Mouse (Mus musculus): ENCODE data around the gene Ggta1. TPM values are rescaled to one million over a fixed set of nuclear protein-coding genes. Genes with fewer than 3 reads are reported as not detected.

Gene Ggta1
- total and polyA plus RNA-seq, 3 experiments: 40.5 to 55.8 (median 46.9) TPM

DNA sequence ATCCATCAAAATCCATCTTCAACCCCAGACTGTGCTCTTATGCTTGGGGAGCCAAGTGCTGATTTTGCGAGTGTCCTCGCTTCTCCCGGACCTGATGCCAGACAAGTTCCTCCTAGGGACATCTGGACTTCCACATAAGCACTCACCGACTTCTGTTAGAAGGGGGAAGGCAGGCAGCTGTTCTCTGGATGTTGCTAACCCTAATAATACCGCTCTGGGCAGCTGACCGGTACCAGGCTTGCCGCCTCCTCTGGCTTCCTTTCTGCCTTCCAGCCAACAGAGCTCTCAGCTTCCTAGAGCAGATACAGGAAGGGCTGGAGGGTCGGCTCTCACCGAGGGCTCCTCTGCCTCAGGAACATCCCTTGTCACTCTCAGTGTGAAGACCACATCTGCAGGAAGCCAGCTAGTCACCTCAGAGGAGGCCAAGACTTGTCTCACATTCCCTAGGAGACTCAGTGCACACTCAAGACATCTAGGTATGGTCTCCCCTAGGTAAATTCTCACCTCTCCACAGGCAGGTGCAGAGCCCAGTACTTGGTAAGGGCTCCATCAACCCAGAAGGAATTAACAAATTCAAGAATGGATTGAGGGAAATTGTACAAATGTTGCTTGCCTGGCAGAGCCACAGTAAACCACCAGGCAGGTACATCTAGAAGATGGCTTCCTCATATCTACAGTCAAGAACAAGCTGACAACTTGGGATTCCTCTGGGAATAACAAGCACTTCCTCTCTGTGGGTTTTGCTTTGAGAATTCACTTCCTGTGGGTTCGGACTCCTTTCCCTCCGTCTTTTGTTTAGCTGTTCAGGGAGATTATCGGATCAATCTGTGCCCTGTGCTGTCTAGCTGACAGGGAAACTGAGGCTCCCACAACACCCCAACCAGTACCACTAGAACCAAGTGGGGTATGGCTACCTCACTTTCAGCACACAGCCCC is 13.1 kb downstream of the Ggta1 start (continued):
- peak; percentile 52 for TF ChIP-seq ETS1 (conservative IDR thresholded peaks at IDR 0.05; ENCODE audit: low read depth, low read length)
- no peak for TF ChIP-seq TBP (conservative IDR thresholded peaks at IDR 0.05; ENCODE audit: low read depth, low read length)
- peak; percentile 73; the same call in 1 of the 2 replicates for TF ChIP-seq IRF4 (IDR thresholded peaks at IDR 0.05; ENCODE audit: low read depth, low read length)
- 0 out of 2 replicates have a peak, but pooled peaks have one; percentile 41 for TF ChIP-seq CHD2 (IDR thresholded peaks at IDR 0.05; ENCODE audit: low read length)
- TF ChIP-seq UBTF (IDR thresholded peaks at IDR 0.05; ENCODE audit: low read depth, low read length): no peak
- TF ChIP-seq POLR2AphosphoS2 (IDR thresholded peaks at IDR 0.05; ENCODE audit: low read depth, low read length): no peak
- TF ChIP-seq E2F4 (IDR thresholded peaks at IDR 0.05; ENCODE audit: insufficient replicate concordance, low read depth, low read length): no peak
- TF ChIP-seq ZMIZ1 (IDR thresholded peaks at IDR 0.05; ENCODE audit: low read depth, low read length): no peak
- TF ChIP-seq MXI1 (IDR thresholded peaks at IDR 0.05; ENCODE audit: low read depth, low read length): 0 out of 2 replicates have a peak, but pooled peaks have one; percentile 19
- TF ChIP-seq MAFK (IDR thresholded peaks at IDR 0.05; ENCODE audit: insufficient replicate concordance, low read length): peak; percentile 58
- peak; percentile 28; the same call in 1 of the 2 replicates for TF ChIP-seq JUND (conservative IDR thresholded peaks at IDR 0.05; ENCODE audit: low read depth, low read length)
- TF ChIP-seq PAX5 (IDR thresholded peaks at IDR 0.05; ENCODE audit: low read length): no peak
- TF ChIP-seq NELFE (IDR thresholded peaks at IDR 0.05; ENCODE audit: low read depth, low read length): no peak
- TF ChIP-seq BHLHE40 (IDR thresholded peaks at IDR 0.05; ENCODE audit: low read depth, low read length): peak; percentile 35
- no peak for TF ChIP-seq USF1 (IDR thresholded peaks at IDR 0.05; ENCODE audit: low read depth, low read length)
- TF ChIP-seq KAT2A (IDR thresholded peaks at IDR 0.05; ENCODE audit: insufficient replicate concordance, low read length): no peak
- TF ChIP-seq NRF1 (IDR thresholded peaks at IDR 0.05; ENCODE audit: low read depth, low read length): no peak
- no peak for TF ChIP-seq MAX (IDR thresholded peaks at IDR 0.05; ENCODE audit: low read length)
- 0 out of 2 replicates have a peak, but pooled peaks have one; percentile 22 for TF ChIP-seq MEF2A (IDR thresholded peaks at IDR 0.05; ENCODE audit: borderline replicate concordance, low read depth, low read length)
- no peak for TF ChIP-seq POLR2A (IDR thresholded peaks at IDR 0.05; ENCODE audit: low read depth, low read length)

DNA sequence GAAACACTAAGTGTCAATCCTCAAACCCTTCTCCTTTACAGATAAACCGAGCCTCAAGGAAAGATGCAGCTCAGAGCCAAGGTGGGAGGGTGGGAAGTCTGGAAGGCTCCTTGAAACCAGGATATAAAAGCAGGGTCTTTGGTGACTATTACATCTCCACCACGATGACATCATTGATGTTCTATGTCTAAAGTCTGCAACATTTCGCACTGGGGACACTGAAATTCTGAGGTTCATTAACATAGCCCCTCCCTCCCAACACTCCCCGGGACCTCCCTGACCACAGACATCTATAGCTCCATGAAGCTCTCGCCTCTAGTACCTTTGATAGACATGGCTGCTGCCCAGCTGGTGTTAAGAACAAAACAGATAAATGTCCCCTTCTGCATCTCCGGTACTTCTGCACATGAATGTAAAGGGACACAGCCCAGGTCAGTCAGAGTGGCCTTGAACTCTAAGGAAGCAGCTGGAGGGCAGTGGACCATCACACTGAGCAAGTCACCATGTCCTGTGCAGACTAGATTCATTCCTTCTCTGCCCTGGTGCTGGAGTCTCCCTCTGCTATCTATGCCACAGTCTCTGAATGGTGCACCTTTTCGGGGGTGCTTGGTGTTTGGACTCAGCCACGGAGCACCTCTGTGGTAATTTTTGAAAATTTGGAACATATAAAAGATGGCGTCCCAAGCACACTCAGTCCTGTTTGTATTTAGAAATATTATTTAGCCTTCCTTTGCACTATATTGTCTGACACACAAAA is 13.9 kb downstream of the Ggta1 start:
- peak overlapping the region; percentile 93 for H3K27ac ChIP-seq (ENCODE audit: insufficient read depth, low read depth)
- no peaks in the 10 kb centered on the region for H3K9me3 ChIP-seq (replicated peaks; ENCODE audit: low read length)
- peaks cover 0 to 16% of the 10 kb centered on the region in 2 experiments for H3K36me3 ChIP-seq (replicated peaks in 1 of 2; ENCODE audit: control insufficient read depth in 1 of 2, insufficient read depth in 1 of 2, low read length in 1 of 2)
- H3K4me2 ChIP-seq (ENCODE audit: insufficient read depth, low read depth, poor library complexity, severe bottlenecking): peak overlapping the region; percentile 26
- DNase-seq (ENCODE audit: extremely low read depth): no peak
- dilution Hi-C loops (cut with MboI; ENCODE audit: extremely low pct_ligation_motif_present, extremely low pct_unique_long_range_greater_than_20kb, low sequenced_read_pairs): no loop called here
- peaks cover 58% of the 10 kb centered on the region for H3K79me2 ChIP-seq (replicated peaks; ENCODE audit: control insufficient read depth, extremely low read depth, insufficient read depth, poor library complexity, severe bottlenecking)
- in situ Hi-C loops (cut with MboI; ENCODE audit: low pct_ligation_motif_present, low pct_unique_long_range_greater_than_20kb, low sequenced_read_pairs): no loop called here
- H3K27me3 ChIP-seq (replicated peaks): no peaks in the 10 kb centered on the region
- peaks cover 45 to 77% of the 10 kb centered on the region in 2 experiments for H3K4me1 ChIP-seq (ENCODE audit: control insufficient read depth in 1 of 2, insufficient read depth in 2 of 2)
- peak overlapping the region; percentile 22; the same call in 1 of the 2 replicates for H3K9ac ChIP-seq (ENCODE audit: insufficient read depth, low read depth)
- H3K4me3 ChIP-seq (replicated peaks in 1 of 3; ENCODE audit: low read depth in 2 of 3, low read length in 2 of 3, poor library complexity in 1 of 3): no peak overlapping the region
- TF ChIP-seq UBTF (IDR thresholded peaks at IDR 0.05; ENCODE audit: low read depth, low read length): no peak
- TF ChIP-seq JUN (IDR thresholded peaks at IDR 0.05; ENCODE audit: insufficient read depth, low read depth, low read length): peak; percentile 57
- no peak for TF ChIP-seq ZNF384 (IDR thresholded peaks at IDR 0.05; ENCODE audit: low read depth, low read length)
- TF ChIP-seq MXI1 (IDR thresholded peaks at IDR 0.05; ENCODE audit: low read depth, low read length): peak; percentile 39; the same call in 1 of the 2 replicates
- TF ChIP-seq USF1 (IDR thresholded peaks at IDR 0.05; ENCODE audit: low read depth, low read length): no peak
- TF ChIP-seq POLR2AphosphoS2 (IDR thresholded peaks at IDR 0.05; ENCODE audit: low read depth, low read length): no peak
- TF ChIP-seq CHD1 (IDR thresholded peaks at IDR 0.05; ENCODE audit: low read depth, low read length): no peak
- TF ChIP-seq BHLHE40 (IDR thresholded peaks at IDR 0.05; ENCODE audit: low read depth, low read length): 0 out of 2 replicates have a peak, but pooled peaks have one; percentile 12
- peak; percentile 34; the same call in 1 of the 2 replicates for TF ChIP-seq ETS1 (conservative IDR thresholded peaks at IDR 0.05; ENCODE audit: low read depth, low read length)
- TF ChIP-seq RCOR1 (conservative IDR thresholded peaks at IDR 0.05; ENCODE audit: low read depth, low read length): no peak
- 0 out of 2 replicates have a peak, but pooled peaks have one; percentile 16 for TF ChIP-seq POLR2A (IDR thresholded peaks at IDR 0.05; ENCODE audit: low read depth, low read length)
- no peak for TF ChIP-seq KAT2A (IDR thresholded peaks at IDR 0.05; ENCODE audit: insufficient replicate concordance, low read length)
- no peak for TF ChIP-seq ELF1 (IDR thresholded peaks at IDR 0.05; ENCODE audit: low read depth, low read length)
- no peak for TF ChIP-seq MAFK (IDR thresholded peaks at IDR 0.05; ENCODE audit: insufficient replicate concordance, low read length)
- TF ChIP-seq ZMIZ1 (IDR thresholded peaks at IDR 0.05; ENCODE audit: low read depth, low read length): no peak
- no peak for TF ChIP-seq E2F4 (IDR thresholded peaks at IDR 0.05; ENCODE audit: insufficient replicate concordance, low read depth, low read length)
- TF ChIP-seq USF2 (conservative IDR thresholded peaks at IDR 0.05; ENCODE audit: low read depth, low read length): no peak
- no peak for TF ChIP-seq GABPA (IDR thresholded peaks at IDR 0.05; ENCODE audit: insufficient replicate concordance, low read depth, low read length)
- 0 out of 2 replicates have a peak, but pooled peaks have one; percentile 36 for TF ChIP-seq TBP (conservative IDR thresholded peaks at IDR 0.05; ENCODE audit: low read depth, low read length)
- peak; percentile 28; the same call in 1 of the 2 replicates for TF ChIP-seq EP300 (IDR thresholded peaks at IDR 0.05; ENCODE audit: low read length)
- no peak for TF ChIP-seq MAX (IDR thresholded peaks at IDR 0.05; ENCODE audit: low read length)
- no peak for TF ChIP-seq JUND (conservative IDR thresholded peaks at IDR 0.05; ENCODE audit: low read depth, low read length)
- no peak for TF ChIP-seq ZKSCAN1 (IDR thresholded peaks at IDR 0.05; ENCODE audit: borderline replicate concordance, low read depth, low read length)

Measured in CH12.LX (cell line).